Mouse (Mus musculus) liver, embryonic 14.5 days (tissue): ENCODE measurements around the gene Lrrc45. TPM values are rescaled to one million over a fixed set of nuclear protein-coding genes. Genes with fewer than 3 reads are reported as not detected.

Experiments
- ATAC-seq: fragments of 200-750 bp; cut with Nextera tagmentation; 2 replicates; pipeline ENCODE4 v1.8.0; 2017; ENCODE audit warnings: moderate number of reproducible peaks, mild to moderate bottlenecking, moderate library complexity; ENCODE audit not compliant: insufficient read depth
- DNase-seq, 3 experiments: peaks; one replicate each; pipeline ENCODE4 v3.0.0-alpha.2; 2012 to 2013; ENCODE audit warnings: low read depth in 3 of 3, low spot score in 3 of 3
- H3K27ac ChIP-seq: fragments of 300-500 bp; sonication (generic); 2 replicates; pipeline ENCODE4 v1.5.1; 2014; ENCODE audit warnings: moderate library complexity, mild to moderate bottlenecking, control low read depth, inconsistent platforms
- H3K27me3 ChIP-seq: fragments of 300-500 bp; sonication (generic); 2 replicates; pipeline ENCODE4 v1.6.1; 2014; ENCODE audit warnings: mild to moderate bottlenecking, low read length, moderate library complexity; ENCODE audit not compliant: control insufficient read depth, insufficient read depth
- H3K36me3 ChIP-seq: fragments of 300-500 bp; sonication (generic); replicated peaks from 2 replicates; pipeline ENCODE4 v1.6.1; 2014; ENCODE audit warnings: low read depth; ENCODE audit not compliant: control insufficient read depth, insufficient read depth
- H3K4me1 ChIP-seq, 2 experiments: fragments of 200-500 bp in 1 of 2; fragments of 300-500 bp in 1 of 2; sonication (generic) in 1 of 2; replicated peaks; 2 replicates each; pipeline ENCODE4 v1.6.1; 2012 to 2014; ENCODE audit warnings: antibody characterized with exemption in 1 of 2, inconsistent platforms in 1 of 2, low read length in 1 of 2; ENCODE audit not compliant: control insufficient read depth in 2 of 2, insufficient read depth in 2 of 2
- H3K4me2 ChIP-seq: fragments of 300-500 bp; sonication (generic); 2 replicates; pipeline ENCODE4 v1.6.1; 2014; ENCODE audit warnings: low read depth, mild to moderate bottlenecking, control low read depth, moderate library complexity
- H3K4me3 ChIP-seq, 2 experiments: fragments of 200-500 bp in 1 of 2; fragments of 300-500 bp in 1 of 2; sonication (generic) in 1 of 2; 2 replicates each; pipeline ENCODE4 v1.5.1; 2012 to 2014; ENCODE audit warnings: low read depth in 2 of 2, low read length in 2 of 2, mild to moderate bottlenecking in 2 of 2, control low read depth in 1 of 2, inconsistent platforms in 1 of 2, moderate library complexity in 1 of 2; ENCODE audit not compliant: insufficient read depth in 1 of 2
- H3K9ac ChIP-seq: fragments of 300-500 bp; sonication (generic); replicated peaks from 2 replicates; pipeline ENCODE4 v1.6.1; 2014; ENCODE audit warnings: mild to moderate bottlenecking, control low read depth, moderate library complexity
- H3K9me3 ChIP-seq: fragments of 300-500 bp; sonication (generic); 2 replicates; pipeline ENCODE4 v1.6.1; 2016; ENCODE audit warnings: low read length, mixed read lengths; ENCODE audit not compliant: control insufficient read depth
- CTCF ChIP-seq: IDR thresholded peaks from 2 replicates; pipeline ENCODE4 v1.5.1; 2016; ENCODE audit warnings: antibody characterized with exemption, low read depth, control low read depth
- EP300 ChIP-seq: IDR thresholded peaks from 2 replicates; pipeline ENCODE4 v1.6.1; 2016; ENCODE audit warnings: antibody characterized with exemption, low read depth
- WGBS: fragments of 180-500 bp; shearing (Covaris S2); extraction: QIAGEN DNeasy Blood & Tissue Kit; methylation state at CpG from one replicate; pipeline ENCODE4 v1.1.7; 2014; ENCODE audit not compliant: insufficient replicate concordance; 5-methylcytosine and 5-hydroxymethylcytosine counted together
- polyA plus RNA-seq, 2 experiments: library from polyadenylated mRNA; depleted of rRNA in 1 of 2; stranded (reverse) in 1 of 2; unstranded in 1 of 2; fragments of >200 nt; fragmentation: Nextera tagmentation in 1 of 2; extraction: Ambion mirVana in 1 of 2; gene quantifications; 2 replicates each; pipeline versions ENCODE4 v1.2.1 to v1.2.3; 2012 to 2014

Lrrc45 gene
- polyA plus RNA-seq, 2 experiments = 6.2 to 9.3 TPM

DNA sequence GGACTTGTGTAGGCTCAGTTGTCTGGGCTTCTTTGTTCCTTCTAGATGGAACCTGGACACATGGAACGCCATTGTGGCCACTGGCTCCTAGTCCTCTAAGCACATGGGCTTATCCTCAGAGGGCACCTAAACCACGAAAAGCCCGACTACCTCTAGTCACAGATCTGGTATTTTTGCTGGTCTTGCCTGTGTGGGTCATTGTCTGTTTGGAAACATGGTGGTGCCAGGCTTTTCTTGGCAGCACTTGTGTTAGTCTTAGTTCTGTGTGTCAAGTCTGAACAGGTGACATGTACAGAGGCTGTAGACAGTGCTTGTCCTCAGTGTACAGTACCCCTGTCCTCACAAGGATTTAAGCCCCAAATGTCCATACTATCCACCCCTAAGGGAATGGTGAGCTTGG lies 30.2 kb upstream of the Lrrc45 start:
- ATAC-seq (no peak), DNase-seq (no peak)
- peaks cover 5% of the 10 kb centered on the region for H3K36me3 ChIP-seq
- H3K4me2 ChIP-seq = no peak overlapping the region
- no peaks in the 10 kb centered on the region for H3K9me3 ChIP-seq
- no peaks in the 10 kb centered on the region for H3K27me3 ChIP-seq
- H3K4me1 ChIP-seq = no peaks in the 10 kb centered on the region
- no peak overlapping the region for H3K27ac ChIP-seq
- H3K9ac ChIP-seq = no peak overlapping the region
- H3K4me3 ChIP-seq = no peak overlapping the region
- 59% methylated on average over 3 of the region's 3 CpGs for WGBS
- TF ChIP-seq CTCF = no peak
- no peak for TF ChIP-seq EP300

DNA sequence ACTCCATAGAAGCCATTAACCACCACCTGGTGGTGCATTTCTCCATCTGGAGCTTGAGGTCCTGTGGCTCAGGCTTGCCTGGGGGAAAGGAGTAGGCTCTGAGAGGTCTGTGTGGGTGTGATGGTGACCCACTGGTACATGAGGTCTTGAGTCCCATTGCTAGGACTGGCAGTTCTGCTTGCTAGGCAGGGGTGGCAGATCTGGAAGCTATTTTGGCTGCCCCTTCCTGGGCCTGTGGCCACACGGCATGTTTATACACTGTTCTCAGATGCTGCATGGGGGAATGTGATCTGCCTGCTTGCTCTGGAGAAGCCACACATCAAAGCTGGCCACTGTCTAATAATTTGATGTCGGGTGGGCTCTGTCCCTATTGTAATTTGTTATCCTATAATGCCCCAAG lies 29.6 kb upstream of the Lrrc45 start:
- H3K9me3 ChIP-seq = no peaks in the 10 kb centered on the region
- WGBS = 70% methylated on average over 2 of the region's 2 CpGs
- peaks cover 3% of the 10 kb centered on the region for H3K36me3 ChIP-seq
- TF ChIP-seq EP300 = no peak
- TF ChIP-seq CTCF = no peak
- DNase-seq (no peak), ATAC-seq (no peak)
- H3K27me3 ChIP-seq = no peaks in the 10 kb centered on the region
- no peak overlapping the region for H3K27ac ChIP-seq
- no peaks in the 10 kb centered on the region for H3K4me1 ChIP-seq
- no peak overlapping the region for H3K4me2 ChIP-seq
- H3K4me3 ChIP-seq = no peak overlapping the region
- H3K9ac ChIP-seq = no peak overlapping the region

DNA sequence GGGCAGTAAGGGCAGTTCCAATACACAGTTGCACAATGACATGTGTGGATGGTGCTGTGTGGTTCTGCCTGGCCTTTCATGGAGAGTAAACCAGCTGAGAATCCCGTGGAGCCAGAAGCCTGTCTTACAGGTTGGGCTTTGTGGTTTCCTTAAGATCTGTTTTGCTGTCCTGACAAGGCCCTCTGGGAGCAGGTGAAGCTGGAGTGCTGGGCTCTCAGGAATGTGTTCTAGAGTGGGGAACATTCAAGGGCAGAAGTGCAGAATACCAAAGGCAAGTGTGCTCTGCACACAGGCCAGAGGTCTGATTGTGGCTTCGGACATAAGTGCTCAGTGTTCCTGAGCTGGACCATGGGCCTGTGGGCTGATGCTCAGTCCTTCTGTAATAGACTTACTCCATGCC lies 29.1 kb upstream of the Lrrc45 start:
- 65% methylated on average over 2 of the region's 2 CpGs for WGBS
- TF ChIP-seq CTCF = no peak
- TF ChIP-seq EP300 = no peak
- no peak overlapping the region for H3K4me2 ChIP-seq
- H3K36me3 ChIP-seq = peaks cover 3% of the 10 kb centered on the region
- ATAC-seq = no peak
- no peak for DNase-seq
- H3K4me1 ChIP-seq = no peaks in the 10 kb centered on the region
- H3K9me3 ChIP-seq = no peaks in the 10 kb centered on the region
- H3K9ac ChIP-seq = no peak overlapping the region
- no peak overlapping the region for H3K27ac ChIP-seq
- H3K4me3 ChIP-seq = no peak overlapping the region
- no peaks in the 10 kb centered on the region for H3K27me3 ChIP-seq

DNA sequence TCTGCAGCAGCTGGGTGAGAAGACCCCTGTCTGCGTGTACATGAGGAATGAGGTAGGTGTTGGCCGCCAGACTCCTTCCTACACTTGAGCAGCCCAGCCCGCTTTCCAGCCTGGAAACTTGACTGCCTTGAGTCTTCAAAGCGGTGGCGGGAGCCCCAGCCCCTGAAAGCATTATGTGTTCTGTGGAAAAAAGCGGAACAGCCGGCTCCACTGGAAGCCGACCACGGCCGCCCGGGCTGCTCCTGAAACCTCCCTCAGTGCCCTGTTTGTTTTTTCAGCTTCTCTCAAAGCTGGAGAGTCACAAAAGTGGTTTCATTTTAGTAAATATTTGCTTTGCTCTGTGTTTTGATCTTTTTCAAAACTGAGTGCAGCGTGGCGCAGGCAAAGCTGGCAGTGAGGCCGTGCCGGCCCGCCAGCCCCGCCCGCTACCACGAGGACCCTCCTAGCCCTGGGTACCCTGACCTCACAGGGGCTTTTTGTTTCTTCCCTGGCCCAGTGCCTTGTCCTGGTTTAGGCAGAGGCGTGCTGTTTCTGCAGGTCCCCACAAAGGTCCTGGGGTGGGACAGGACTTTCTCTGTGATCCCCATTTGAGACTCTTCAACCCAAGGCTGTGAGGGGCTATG lies 27.0 kb upstream of the Lrrc45 start:
- Histone ChIP-seq H3K4me3 (no peak overlapping the region), H3K36me3 (peaks cover 3% of the 10 kb centered on the region; the same call in 1 of the 2 replicates), H3K4me1 (no peaks in the 10 kb centered on the region), H3K9ac (no peak overlapping the region), H3K9me3 (no peaks in the 10 kb centered on the region), H3K27ac (no peak overlapping the region), H3K4me2 (no peak overlapping the region), H3K27me3 (no peaks in the 10 kb centered on the region)
- 86% methylated on average over 20 of the region's 20 CpGs for WGBS
- TF ChIP-seq EP300 (no peak), CTCF (no peak)
- no peak for DNase-seq
- no peak for ATAC-seq

DNA sequence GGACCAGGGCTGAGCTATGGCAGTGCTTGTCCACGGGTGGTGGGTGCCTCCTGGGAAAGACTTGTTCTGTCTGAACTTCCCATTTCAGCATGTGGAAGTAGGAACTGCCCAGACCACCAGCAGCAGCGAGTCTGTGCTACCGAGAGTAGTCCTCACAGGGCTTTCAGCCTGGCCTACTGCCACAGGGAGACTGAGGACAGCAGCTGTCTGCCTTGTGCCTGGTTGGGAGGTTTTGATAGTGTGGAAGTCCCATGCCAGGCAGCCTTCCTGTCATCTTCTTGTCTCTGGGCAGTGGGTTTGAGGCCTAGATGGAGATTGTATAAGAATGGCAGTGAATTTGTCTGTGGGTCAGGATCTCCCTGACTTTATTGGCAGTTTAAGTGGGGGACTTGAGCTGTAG lies 24.4 kb upstream of the Lrrc45 start:
- ATAC-seq = no peak
- peaks cover 3% of the 10 kb centered on the region; the same call in 1 of the 2 replicates for H3K36me3 ChIP-seq
- H3K4me1 ChIP-seq = no peaks in the 10 kb centered on the region

More for the DNA sequence above, 24.4 kb upstream of the Lrrc45 start:
- H3K9ac ChIP-seq = no peak overlapping the region
- no peak overlapping the region for H3K4me2 ChIP-seq
- no peaks in the 10 kb centered on the region for H3K27me3 ChIP-seq
- no peak for TF ChIP-seq CTCF
- TF ChIP-seq EP300 = no peak
- H3K4me3 ChIP-seq = no peak overlapping the region
- 57% methylated on average over 3 of the region's 3 CpGs for WGBS
- DNase-seq = no peak
- no peak overlapping the region for H3K27ac ChIP-seq
- H3K9me3 ChIP-seq = no peaks in the 10 kb centered on the region
